Mouse (Mus musculus): ENCODE data around the gene Capza1. TPM values are rescaled to one million over a fixed set of nuclear protein-coding genes. Genes with fewer than 3 reads are reported as not detected.

Capza1 gene
- polyA plus RNA-seq, 1 experiment from 2014 or later = 158 TPM

Other genes with a start within 250 kb of the Capza1 start
- 65.4 and 70.4 TPM in 2 replicates for gene Slc16a1, start 225.8 kb downstream of the Capza1 start, polyA plus RNA-seq (2015; fragmentation: Nextera tagmentation; extraction: Ambion mirVana)
- gene Ppm1j, start 83.4 kb downstream of the Capza1 start, polyA plus RNA-seq (2015; fragmentation: Nextera tagmentation; extraction: Ambion mirVana) = 36.6 and 38.7 TPM in 2 replicates
- gene Fam19a3, start 82.7 kb downstream of the Capza1 start, polyA plus RNA-seq (2015; fragmentation: Nextera tagmentation; extraction: Ambion mirVana) = 0.96 and 1.0 TPM in 2 replicates
- 192 and 225 TPM in 2 replicates for gene Rhoc, start 76.1 kb downstream of the Capza1 start, polyA plus RNA-seq (2015; fragmentation: Nextera tagmentation; extraction: Ambion mirVana)
- 37.1 and 47.6 TPM in 2 replicates for gene Mov10, start 45.9 kb downstream of the Capza1 start, polyA plus RNA-seq (2015; fragmentation: Nextera tagmentation; extraction: Ambion mirVana)
- gene St7l, start 500 bp downstream of the Capza1 start, polyA plus RNA-seq (2015; fragmentation: Nextera tagmentation; extraction: Ambion mirVana) = 23.2 and 27.8 TPM in 2 replicates
- gene Wnt2b, start 97.4 kb upstream of the Capza1 start, polyA plus RNA-seq (2015; fragmentation: Nextera tagmentation; extraction: Ambion mirVana) = 1.1 and 1.8 TPM in 2 replicates
- gene Cttnbp2nl, start 188.6 kb upstream of the Capza1 start, polyA plus RNA-seq (2015; fragmentation: Nextera tagmentation; extraction: Ambion mirVana) = 24.1 and 26.8 TPM in 2 replicates
- not detected in 2 replicates for gene 4930564D02Rik, start 202.3 kb upstream of the Capza1 start, polyA plus RNA-seq (2015; fragmentation: Nextera tagmentation; extraction: Ambion mirVana)

Measured in heart, embryonic 13.5 days (tissue).